Mouse (Mus musculus) erythroblast, embryonic 14.5 days (primary cell): ENCODE results near the gene Git2.

Experiments
- GATA1 ChIP-seq: IDR thresholded peaks from 2 replicates; pipeline ENCODE4 v1.6.1; 2012; ENCODE audit warnings: low read length, inconsistent platforms, mixed read lengths
- TAL1 ChIP-seq: IDR thresholded peaks from 3 replicates; pipeline ENCODE4 v1.6.1; 2012; ENCODE audit warnings: low read length, inconsistent platforms, mixed read lengths

- TF ChIP-seq TAL1, result no peak
- no peak for TF ChIP-seq GATA1
Observed at GRCm38 (mm10) chr5:114681717-114682116, 93.6 kb downstream of the Git2 start.
